Mouse (Mus musculus): ENCODE measurements around the gene Zbtb34. TPM values are rescaled to one million over a fixed set of nuclear protein-coding genes. Genes with fewer than 3 reads are reported as not detected.

Gene Zbtb34
- polyA plus RNA-seq, 1 experiment from 2014 or later, result 4.5 TPM

DNA sequence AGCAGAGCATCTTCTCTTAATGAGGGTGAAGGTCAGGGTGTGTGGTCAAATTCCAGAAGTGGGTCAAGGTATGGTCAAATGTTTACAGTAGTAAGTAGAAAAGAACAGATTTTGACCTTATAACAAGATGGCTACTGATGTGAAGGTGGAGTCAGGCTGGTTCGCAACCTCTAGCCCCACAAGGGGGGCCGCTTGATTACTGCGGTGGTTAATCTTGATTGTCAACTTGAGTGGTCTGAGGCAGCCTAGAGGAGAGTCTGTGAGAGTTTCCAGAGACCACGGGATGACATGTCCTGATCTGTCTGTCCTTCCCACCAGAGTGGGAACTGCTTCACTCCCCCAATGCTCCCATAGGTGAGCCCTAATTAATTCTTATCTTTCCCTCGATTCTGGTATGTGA lies 30.6 kb downstream of the Zbtb34 start:
- no peak overlapping the region for H3K4me2 ChIP-seq (replicated peaks; ENCODE audit: low read depth, low read length)
- no peak overlapping the region for H3K27ac ChIP-seq (ENCODE audit: low read length)
- H3K36me3 ChIP-seq (ENCODE audit: insufficient read depth, low read length), result no peaks in the 10 kb centered on the region
- DNase-seq (ENCODE audit: low spot score), result no peak
- TF ChIP-seq CTCF (IDR thresholded peaks at IDR 0.05) (no peak), EP300 (IDR thresholded peaks at IDR 0.05) (no peak)
- no peak for ATAC-seq
- no peak overlapping the region for H3K4me3 ChIP-seq (ENCODE audit: low read depth, low read length)
- H3K9me3 ChIP-seq (ENCODE audit: low read length), result no peaks in the 10 kb centered on the region
- no peaks in the 10 kb centered on the region for H3K27me3 ChIP-seq (replicated peaks; ENCODE audit: insufficient read depth, low read length)
- no peak overlapping the region for H3K9ac ChIP-seq (replicated peaks; ENCODE audit: low read depth)
- WGBS, result 77% methylated on average over 5 of the region's 5 CpGs
- H3K4me1 ChIP-seq (ENCODE audit: insufficient read depth, low read depth, low read length), result no peaks in the 10 kb centered on the region

DNA sequence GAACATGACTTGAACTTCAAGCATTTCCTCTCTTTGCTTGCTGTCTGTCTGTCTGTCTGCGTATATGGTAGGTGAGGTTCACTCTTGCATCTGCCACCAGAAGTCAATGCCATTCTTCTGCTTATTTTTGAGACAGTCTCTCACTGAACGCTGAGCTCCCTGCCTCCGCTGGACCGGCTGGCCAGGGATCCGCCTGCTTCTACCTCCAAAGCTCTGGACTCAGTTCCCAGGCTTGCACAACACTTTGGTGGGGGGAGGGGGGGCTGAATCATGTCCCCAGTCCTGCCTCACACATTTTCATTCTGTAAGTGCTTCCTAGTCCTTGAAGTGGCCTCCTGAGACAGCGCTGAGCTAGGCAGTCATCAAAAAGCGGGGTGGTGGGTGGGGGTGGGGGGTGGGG lies 32.0 kb downstream of the Zbtb34 start:
- H3K36me3 ChIP-seq (ENCODE audit: insufficient read depth, low read length), result no peaks in the 10 kb centered on the region
- H3K4me2 ChIP-seq (replicated peaks; ENCODE audit: low read depth, low read length), result no peak overlapping the region
- peak; percentile 37 for ATAC-seq
- no peak overlapping the region for H3K9ac ChIP-seq (replicated peaks; ENCODE audit: low read depth)
- H3K9me3 ChIP-seq (ENCODE audit: low read length), result no peaks in the 10 kb centered on the region
- no peaks in the 10 kb centered on the region for H3K4me1 ChIP-seq (ENCODE audit: insufficient read depth, low read depth, low read length)
- 51% methylated on average over 7 of the region's 7 CpGs for WGBS
- no peak overlapping the region for H3K27ac ChIP-seq (ENCODE audit: low read length)
- no peak for TF ChIP-seq EP300 (IDR thresholded peaks at IDR 0.05)
- DNase-seq (ENCODE audit: low spot score), result peak; percentile 47
- H3K27me3 ChIP-seq (replicated peaks; ENCODE audit: insufficient read depth, low read length), result no peaks in the 10 kb centered on the region
- H3K4me3 ChIP-seq (ENCODE audit: low read depth, low read length), result no peak overlapping the region

DNA sequence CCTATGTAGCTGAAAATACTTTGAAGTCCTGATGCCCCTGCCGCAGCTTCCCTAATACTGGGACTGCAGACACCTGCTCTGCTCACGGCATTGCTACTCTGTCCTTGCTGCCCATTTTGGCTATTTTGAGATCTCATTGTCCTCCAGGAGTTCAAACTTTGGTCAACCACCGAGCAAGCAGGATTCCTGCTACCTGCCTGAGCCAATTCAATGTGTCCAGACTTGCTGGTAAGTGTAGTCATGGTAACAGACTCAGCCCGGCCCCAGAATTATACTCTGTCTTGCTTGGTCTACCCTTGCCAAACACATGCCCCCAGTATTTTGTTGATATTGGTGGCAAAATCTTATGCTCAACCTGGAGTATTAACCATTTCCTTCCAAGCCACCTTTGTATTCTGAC lies 34.1 kb downstream of the Zbtb34 start:
- no peak overlapping the region for H3K9ac ChIP-seq (replicated peaks; ENCODE audit: low read depth)
- H3K9me3 ChIP-seq (ENCODE audit: low read length), result no peaks in the 10 kb centered on the region
- no peak for TF ChIP-seq CTCF (IDR thresholded peaks at IDR 0.05)
- no peak for TF ChIP-seq EP300 (IDR thresholded peaks at IDR 0.05)
- 54% methylated on average over 4 of the region's 4 CpGs for WGBS
- H3K4me3 ChIP-seq (ENCODE audit: low read depth, low read length), result no peak overlapping the region
- H3K27ac ChIP-seq (ENCODE audit: low read length), result no peak overlapping the region
- no peak for ATAC-seq
- no peaks in the 10 kb centered on the region for H3K36me3 ChIP-seq (ENCODE audit: insufficient read depth, low read length)
- H3K27me3 ChIP-seq (replicated peaks; ENCODE audit: insufficient read depth, low read length), result no peaks in the 10 kb centered on the region
- no peak for DNase-seq (ENCODE audit: low spot score)
- H3K4me2 ChIP-seq (replicated peaks; ENCODE audit: low read depth, low read length), result no peak overlapping the region
- no peaks in the 10 kb centered on the region for H3K4me1 ChIP-seq (ENCODE audit: insufficient read depth, low read depth, low read length)

DNA sequence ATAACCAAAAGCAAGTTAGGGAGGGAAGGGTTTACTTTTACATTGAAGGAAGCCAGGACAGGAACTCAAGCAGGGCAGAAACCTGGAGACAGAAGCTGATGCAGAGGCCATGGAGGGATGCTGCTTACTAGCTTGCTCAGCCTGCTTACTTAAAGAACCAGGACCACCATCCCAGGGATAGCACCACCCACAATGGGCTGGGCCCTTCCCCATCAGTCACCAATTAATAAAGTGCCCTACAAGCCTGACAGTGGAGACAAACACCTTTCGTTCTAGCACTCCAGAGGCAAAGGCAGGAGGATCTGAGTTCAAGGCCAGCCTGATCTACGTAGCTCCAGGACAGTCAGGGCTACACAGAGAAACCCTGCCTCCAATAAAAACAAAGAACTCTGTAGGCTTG lies 36.1 kb downstream of the Zbtb34 start:
- Histone ChIP-seq H3K9ac (replicated peaks; ENCODE audit: low read depth) (no peak overlapping the region), H3K9me3 (ENCODE audit: low read length) (no peaks in the 10 kb centered on the region), H3K4me3 (ENCODE audit: low read depth, low read length) (no peak overlapping the region), H3K27ac (ENCODE audit: low read length) (no peak overlapping the region), H3K27me3 (replicated peaks; ENCODE audit: insufficient read depth, low read length) (no peaks in the 10 kb centered on the region), H3K36me3 (ENCODE audit: insufficient read depth, low read length) (no peaks in the 10 kb centered on the region), H3K4me2 (replicated peaks; ENCODE audit: low read depth, low read length) (no peak overlapping the region), H3K4me1 (ENCODE audit: insufficient read depth, low read depth, low read length) (no peaks in the 10 kb centered on the region)
- WGBS, result 74% methylated on average over 2 of the region's 2 CpGs
- no peak for ATAC-seq
- no peak for DNase-seq (ENCODE audit: low spot score)
- TF ChIP-seq CTCF (IDR thresholded peaks at IDR 0.05) (no peak), EP300 (IDR thresholded peaks at IDR 0.05) (no peak)

DNA sequence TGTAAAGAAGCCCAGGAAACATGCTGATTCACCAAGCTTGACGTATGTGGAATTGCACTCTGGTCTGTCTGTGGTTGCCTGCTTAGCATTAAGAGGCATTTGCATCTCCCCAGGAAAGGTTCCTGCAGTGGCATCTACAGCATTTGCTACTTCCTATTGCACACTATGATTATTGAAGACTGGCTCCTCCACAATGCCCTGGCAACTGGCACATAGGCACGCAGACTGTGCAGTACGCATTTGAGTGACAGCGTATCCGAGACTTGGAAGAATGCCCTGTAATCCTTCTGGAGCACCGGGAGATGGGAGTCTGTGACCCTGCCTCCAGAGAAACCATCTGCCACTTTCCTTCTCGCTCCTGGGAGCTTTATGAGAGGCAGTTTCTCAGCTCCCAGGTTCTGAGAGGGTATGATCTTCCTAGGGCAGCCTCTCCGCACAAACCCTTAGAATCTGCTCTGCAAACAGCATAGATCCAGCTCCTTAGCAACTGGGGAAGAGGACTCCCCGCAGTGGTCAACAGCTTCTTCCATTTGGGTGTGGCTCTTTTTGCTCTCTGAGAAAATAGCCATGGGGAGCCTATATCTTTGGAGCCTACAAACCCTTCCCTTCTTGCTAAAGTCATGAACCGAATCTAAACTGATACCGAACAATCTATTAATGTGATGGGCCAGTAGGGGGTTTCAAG lies 37.0 kb downstream of the Zbtb34 start:
- TF ChIP-seq CTCF (IDR thresholded peaks at IDR 0.05), result no peak
- TF ChIP-seq EP300 (IDR thresholded peaks at IDR 0.05), result no peak
- Histone ChIP-seq H3K9me3 (ENCODE audit: low read length) (no peaks in the 10 kb centered on the region), H3K27me3 (replicated peaks; ENCODE audit: insufficient read depth, low read length) (no peaks in the 10 kb centered on the region), H3K36me3 (ENCODE audit: insufficient read depth, low read length) (no peaks in the 10 kb centered on the region), H3K4me2 (replicated peaks; ENCODE audit: low read depth, low read length) (no peak overlapping the region), H3K4me1 (ENCODE audit: insufficient read depth, low read depth, low read length) (no peaks in the 10 kb centered on the region), H3K9ac (replicated peaks; ENCODE audit: low read depth) (no peak overlapping the region), H3K4me3 (ENCODE audit: low read depth, low read length) (no peak overlapping the region), H3K27ac (ENCODE audit: low read length) (no peak overlapping the region)
- WGBS, result 58% methylated on average over 11 of the region's 11 CpGs
- ATAC-seq (no peak), DNase-seq (ENCODE audit: low spot score) (no peak)

DNA sequence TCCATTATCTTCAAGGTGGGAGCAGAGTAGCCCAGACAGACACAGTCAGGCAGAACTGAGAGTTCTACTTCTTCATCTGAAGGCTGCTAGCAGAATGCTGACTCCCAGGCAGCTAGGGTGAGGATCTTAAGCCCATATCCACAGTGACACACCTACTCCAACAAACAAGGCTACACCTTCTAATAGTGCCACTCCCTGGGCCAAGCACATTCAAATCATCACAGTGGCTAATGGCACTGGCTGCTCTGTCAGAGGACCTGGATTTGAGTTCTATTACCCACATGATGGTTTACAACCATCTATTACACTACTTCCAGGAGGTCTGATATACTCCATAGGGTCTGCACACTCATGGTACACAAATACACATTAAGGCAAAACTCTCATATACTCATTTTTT lies 38.1 kb downstream of the Zbtb34 start:
- H3K4me2 ChIP-seq (replicated peaks; ENCODE audit: low read depth, low read length), result no peak overlapping the region
- DNase-seq (ENCODE audit: low spot score), result no peak
- H3K36me3 ChIP-seq (ENCODE audit: insufficient read depth, low read length), result no peaks in the 10 kb centered on the region
- ATAC-seq, result no peak
- no peaks in the 10 kb centered on the region for H3K9me3 ChIP-seq (ENCODE audit: low read length)
- no peaks in the 10 kb centered on the region for H3K27me3 ChIP-seq (replicated peaks; ENCODE audit: insufficient read depth, low read length)
- H3K4me1 ChIP-seq (ENCODE audit: insufficient read depth, low read depth, low read length), result no peaks in the 10 kb centered on the region
- no peak overlapping the region for H3K9ac ChIP-seq (replicated peaks; ENCODE audit: low read depth)
- H3K4me3 ChIP-seq (ENCODE audit: low read depth, low read length), result no peak overlapping the region
- H3K27ac ChIP-seq (ENCODE audit: low read length), result no peak overlapping the region
- TF ChIP-seq EP300 (IDR thresholded peaks at IDR 0.05), result no peak
- no peak for TF ChIP-seq CTCF (IDR thresholded peaks at IDR 0.05)
